Mouse (Mus musculus) intestine, embryonic 16.5 days (tissue): ENCODE results near the gene Actr8. TPM values are rescaled to one million over a fixed set of nuclear protein-coding genes. Genes with fewer than 3 reads are reported as not detected.

Experiments used
- ATAC-seq: fragments of 200-750 bp; cut with Nextera tagmentation; 2 replicates; pipeline ENCODE4 v1.8.0; 2017; ENCODE audit warnings: moderate TSS enrichment, moderate library complexity
- H3K27ac ChIP-seq: fragments of 300-500 bp; sonication (generic); 2 replicates; pipeline ENCODE4 v1.5.1; 2014; ENCODE audit warnings: mild to moderate bottlenecking, low read length
- H3K27me3 ChIP-seq: fragments of 300-500 bp; sonication (generic); replicated peaks from 2 replicates; pipeline ENCODE4 v1.6.1; 2014; ENCODE audit warnings: low read length, control low read depth, mixed read lengths; ENCODE audit not compliant: control insufficient read depth, insufficient read depth
- H3K36me3 ChIP-seq: fragments of 300-500 bp; sonication (generic); 2 replicates; pipeline ENCODE4 v1.6.1; 2014; ENCODE audit warnings: low read length, control low read depth; ENCODE audit not compliant: control insufficient read depth, insufficient read depth
- H3K4me1 ChIP-seq: fragments of 300-500 bp; sonication (generic); 2 replicates; pipeline ENCODE4 v1.6.1; 2014; ENCODE audit warnings: low read length, control low read depth, mixed read lengths; ENCODE audit not compliant: control insufficient read depth, insufficient read depth
- H3K4me2 ChIP-seq: fragments of 300-500 bp; sonication (generic); 2 replicates; pipeline ENCODE4 v1.6.1; 2014; ENCODE audit warnings: low read depth, low read length, control low read depth
- H3K4me3 ChIP-seq: fragments of 300-500 bp; sonication (generic); 2 replicates; pipeline ENCODE4 v1.5.1; 2014; ENCODE audit warnings: mild to moderate bottlenecking, low read length
- H3K9ac ChIP-seq: fragments of 300-500 bp; sonication (generic); 2 replicates; pipeline ENCODE4 v1.6.1; 2014; ENCODE audit warnings: low read depth, low read length
- H3K9me3 ChIP-seq: fragments of 300-500 bp; sonication (generic); 2 replicates; pipeline ENCODE4 v1.6.1; 2016; ENCODE audit warnings: low read length, control low read depth; ENCODE audit not compliant: control insufficient read depth
- WGBS: fragments of 180-500 bp; shearing (Covaris S2); extraction: QIAGEN DNeasy Blood & Tissue Kit; methylation state at CpG from one replicate; pipeline ENCODE4 v1.1.7; 2014; 5-methylcytosine and 5-hydroxymethylcytosine counted together
- microRNA-seq: library from miRNA; unstranded; fragments of <30 nt; microRNA quantifications from one replicate; pipeline ENCODE4, GENCODE M21; 2016
- polyA plus RNA-seq: library from polyadenylated mRNA; unstranded; fragments of >200 nt; fragmentation: Nextera tagmentation; extraction: Ambion mirVana; gene quantifications from 2 replicates; pipeline ENCODE4 v1.2.1, GENCODE M21; 2015

Actr8 gene
- polyA plus RNA-seq, 1 experiment from 2014 or later, result 56.1 TPM

- Histone ChIP-seq H3K9ac (no peak overlapping the region), H3K27ac (no peak overlapping the region), H3K36me3 (no peaks in the 10 kb centered on the region), H3K4me2 (no peak overlapping the region), H3K27me3 (no peaks in the 10 kb centered on the region), H3K9me3 (no peaks in the 10 kb centered on the region), H3K4me1 (0 out of 2 replicates have a peak, but pooled peaks cover 2% of the 10 kb centered on the region), H3K4me3 (no peak overlapping the region)
- ATAC-seq, result no peak
- 69% methylated on average over 10 of the region's 10 CpGs for WGBS
These were observed 67.1 kb downstream of the Actr8 start for GRCm38 (mm10) chr14:30045239-30045638.

- no peak overlapping the region for H3K4me3 ChIP-seq
- ATAC-seq, result no peak
- no peaks in the 10 kb centered on the region for H3K36me3 ChIP-seq
- H3K9ac ChIP-seq, result no peak overlapping the region
- no peaks in the 10 kb centered on the region for H3K9me3 ChIP-seq
- no peaks in the 10 kb centered on the region for H3K27me3 ChIP-seq
- no peak overlapping the region for H3K27ac ChIP-seq
- no peak overlapping the region for H3K4me2 ChIP-seq
- 76% methylated on average over 8 of the region's 8 CpGs for WGBS
- 0 out of 2 replicates have a peak, but pooled peaks cover 2% of the 10 kb centered on the region for H3K4me1 ChIP-seq
These were observed 67.6 kb downstream of the Actr8 start for GRCm38 (mm10) chr14:30045704-30046220.

- Histone ChIP-seq H3K27me3 (no peaks in the 10 kb centered on the region), H3K4me2 (no peak overlapping the region), H3K36me3 (no peaks in the 10 kb centered on the region), H3K27ac (no peak overlapping the region), H3K4me1 (0 out of 2 replicates have a peak, but pooled peaks cover 2% of the 10 kb centered on the region), H3K4me3 (no peak overlapping the region), H3K9ac (no peak overlapping the region), H3K9me3 (no peaks in the 10 kb centered on the region)
- no peak for ATAC-seq
- 91% methylated on average over 4 of the region's 4 CpGs for WGBS
These were observed 68.8 kb downstream of the Actr8 start for GRCm38 (mm10) chr14:30046976-30047375.

- ATAC-seq, result no peak
- Histone ChIP-seq H3K9ac (no peak overlapping the region), H3K36me3 (no peaks in the 10 kb centered on the region), H3K4me3 (no peak overlapping the region), H3K27me3 (no peaks in the 10 kb centered on the region), H3K27ac (no peak overlapping the region), H3K4me2 (no peak overlapping the region), H3K9me3 (no peaks in the 10 kb centered on the region), H3K4me1 (0 out of 2 replicates have a peak, but pooled peaks cover 2% of the 10 kb centered on the region)
- 81% methylated on average over 3 of the region's 3 CpGs for WGBS
These were observed 69.9 kb downstream of the Actr8 start for GRCm38 (mm10) chr14:30048049-30048448.

- H3K4me2 ChIP-seq, result no peak overlapping the region
- H3K4me3 ChIP-seq, result no peak overlapping the region
- ATAC-seq, result no peak
- H3K27me3 ChIP-seq, result no peaks in the 10 kb centered on the region
- 0 out of 2 replicates have a peak, but pooled peaks cover 2% of the 10 kb centered on the region for H3K4me1 ChIP-seq
- H3K9ac ChIP-seq, result no peak overlapping the region
- H3K9me3 ChIP-seq, result no peaks in the 10 kb centered on the region
- WGBS, result 88% methylated on average over 8 of the region's 8 CpGs
- H3K36me3 ChIP-seq, result no peaks in the 10 kb centered on the region
- no peak overlapping the region for H3K27ac ChIP-seq
These were observed 72.1 kb downstream of the Actr8 start for GRCm38 (mm10) chr14:30050280-30050679.

GRCm38 (mm10) chr14:30054922-30055321, 76.8 kb downstream of the Actr8 start:
- H3K4me3 ChIP-seq, result no peak overlapping the region
- no peak for ATAC-seq
- H3K4me1 ChIP-seq, result no peaks in the 10 kb centered on the region
- no peak overlapping the region for H3K27ac ChIP-seq
- no peaks in the 10 kb centered on the region for H3K27me3 ChIP-seq
- 63% methylated on average over 7 of the region's 7 CpGs for WGBS
- no peaks in the 10 kb centered on the region for H3K36me3 ChIP-seq
- H3K9me3 ChIP-seq, result no peaks in the 10 kb centered on the region
- H3K4me2 ChIP-seq, result no peak overlapping the region
- no peak overlapping the region for H3K9ac ChIP-seq

Small RNA genes lying within 50 kb of the gene (microRNA-seq; reads per million reads assigned to microRNA genes)
- gene Mir6947, result not detected

Other genes starting within 250 kb of the Actr8 start
- 239 and 255 TPM in 2 replicates for gene Selenok, start 10.0 kb upstream of the Actr8 start, polyA plus RNA-seq
- gene Il17rb, start 30.6 kb downstream of the Actr8 start, polyA plus RNA-seq, result 0.77 and 0.92 TPM in 2 replicates
- 2.1 TPM in 2 replicates for gene Chdh, start 30.7 kb downstream of the Actr8 start, polyA plus RNA-seq